Mouse (Mus musculus): ENCODE results near the gene E330009J07Rik. TPM values are rescaled to one million over a fixed set of nuclear protein-coding genes. Genes with fewer than 3 reads are reported as not detected.

E330009J07Rik gene
- total RNA-seq, 4 experiments from 2014 or later: 0.60 to 1.1 (median 0.86) TPM

GRCm38 (mm10) chr6:40430251-40430650, 5.7 kb downstream of the E330009J07Rik start:
- DNase-seq (ENCODE audit: low spot score in 2 of 2): no peak

GRCm38 (mm10) chr6:40429521-40429931, 6.4 kb downstream of the E330009J07Rik start:
- DNase-seq (ENCODE audit: low spot score in 2 of 2): no peak

GRCm38 (mm10) chr6:40428696-40429095, 7.2 kb downstream of the E330009J07Rik start:
- no peak for DNase-seq (ENCODE audit: low spot score in 2 of 2)

- no peak for DNase-seq (ENCODE audit: low spot score in 2 of 2)
Measured at GRCm38 (mm10) chr6:40427441-40427840, 8.5 kb downstream of the E330009J07Rik start.

- DNase-seq (ENCODE audit: low spot score in 2 of 2): no peak
Measured at GRCm38 (mm10) chr6:40423774-40424173, 12.2 kb downstream of the E330009J07Rik start.

GRCm38 (mm10) chr6:40423013-40423412, 12.9 kb downstream of the E330009J07Rik start:
- no peak for DNase-seq (ENCODE audit: low spot score in 2 of 2)

- no peak for DNase-seq (ENCODE audit: low spot score in 2 of 2)
Measured at GRCm38 (mm10) chr6:40421099-40421498, 14.8 kb downstream of the E330009J07Rik start.

DNA sequence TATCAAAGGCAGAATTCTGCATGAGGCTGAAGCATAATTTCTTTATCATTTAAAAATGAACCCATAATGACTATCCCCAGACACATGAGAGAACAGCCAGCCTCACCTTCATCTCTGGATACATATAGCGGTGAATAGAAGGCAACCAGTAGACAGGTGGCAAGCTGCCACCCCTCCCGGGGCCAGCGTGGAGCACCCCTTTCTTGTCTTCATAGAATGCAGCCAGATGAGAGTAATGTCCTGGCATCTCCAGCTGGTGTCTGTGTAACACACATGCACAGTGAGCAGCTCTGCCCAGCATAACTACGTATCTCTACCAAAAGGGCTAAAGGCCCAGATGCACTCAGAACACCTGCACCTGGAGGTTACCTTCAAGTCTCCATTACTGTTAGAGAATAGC, 17.5 kb downstream of the E330009J07Rik start:
- DNase-seq (ENCODE audit: low spot score in 2 of 2): no peak

- no peak for DNase-seq (ENCODE audit: low spot score in 2 of 2)
Measured at GRCm38 (mm10) chr6:40415799-40416198, 20.1 kb downstream of the E330009J07Rik start.

GRCm38 (mm10) chr6:40413565-40413964, 22.4 kb downstream of the E330009J07Rik start:
- no peak for DNase-seq (ENCODE audit: low spot score in 2 of 2)

- DNase-seq (ENCODE audit: low spot score in 2 of 2): no peak
Measured at GRCm38 (mm10) chr6:40413046-40413445, 22.9 kb downstream of the E330009J07Rik start.

- no peak for DNase-seq (ENCODE audit: low spot score in 2 of 2)
Measured at GRCm38 (mm10) chr6:40411085-40411484, 24.9 kb downstream of the E330009J07Rik start.

- DNase-seq (ENCODE audit: low spot score in 2 of 2): no peak
Measured at GRCm38 (mm10) chr6:40403640-40404285, 32.2 kb downstream of the E330009J07Rik start.

GRCm38 (mm10) chr6:40402031-40402430, 33.9 kb downstream of the E330009J07Rik start:
- DNase-seq (ENCODE audit: low spot score in 2 of 2): no peak

- no peak for DNase-seq (ENCODE audit: low spot score in 2 of 2)
Measured at GRCm38 (mm10) chr6:40393213-40393612, 42.7 kb downstream of the E330009J07Rik start.

GRCm38 (mm10) chr6:40390975-40391374, 45.0 kb downstream of the E330009J07Rik start:
- DNase-seq (ENCODE audit: low spot score in 2 of 2): no peak

- DNase-seq (ENCODE audit: low spot score in 2 of 2): no peak
Measured at GRCm38 (mm10) chr6:40388660-40389059, 47.3 kb downstream of the E330009J07Rik start.

GRCm38 (mm10) chr6:40385682-40386081, 50.3 kb downstream of the E330009J07Rik start:
- DNase-seq (ENCODE audit: low spot score in 2 of 2): no peak

DNA sequence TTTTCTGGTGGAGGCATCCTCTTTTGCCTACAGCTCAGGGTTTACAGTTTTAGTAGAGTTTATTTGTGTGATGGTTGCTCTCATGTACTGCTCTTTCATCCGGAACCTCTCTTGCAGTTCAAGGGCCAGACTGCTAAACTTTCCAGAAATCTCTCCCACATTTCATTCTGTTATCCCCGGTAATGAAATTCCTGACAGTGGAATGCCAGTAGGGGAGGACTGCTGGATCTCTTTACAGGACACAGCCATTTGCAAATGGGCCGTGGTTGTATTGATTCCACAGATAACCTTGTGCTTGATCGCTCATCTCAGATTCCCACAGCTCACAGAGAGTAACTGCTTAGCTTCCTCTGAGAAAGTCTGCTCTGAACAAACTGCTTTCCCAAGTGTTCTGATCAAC, 54.0 kb downstream of the E330009J07Rik start:
- no peak for DNase-seq (ENCODE audit: low spot score in 2 of 2)

DNA sequence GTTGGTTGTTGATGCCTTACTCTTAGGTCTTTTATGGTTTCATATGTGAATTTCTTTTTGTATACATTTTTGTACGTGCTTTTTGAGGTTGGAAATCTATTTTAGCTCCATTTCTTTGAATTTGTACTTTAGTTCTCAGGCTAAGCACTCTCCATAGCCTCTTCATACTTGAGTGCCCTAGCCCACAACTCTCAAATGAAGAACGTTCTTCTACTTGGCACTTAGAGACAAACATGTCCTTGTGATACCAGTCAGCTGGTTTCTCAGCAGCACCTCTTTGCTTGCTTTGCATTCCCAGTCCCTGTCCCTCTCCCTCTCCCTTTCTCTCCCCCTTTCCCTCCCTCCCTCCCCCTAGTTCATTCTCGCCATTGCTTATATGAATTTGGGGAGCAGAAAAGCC, 55.8 kb downstream of the E330009J07Rik start:
- no peak for DNase-seq (ENCODE audit: low spot score in 2 of 2)

DNA sequence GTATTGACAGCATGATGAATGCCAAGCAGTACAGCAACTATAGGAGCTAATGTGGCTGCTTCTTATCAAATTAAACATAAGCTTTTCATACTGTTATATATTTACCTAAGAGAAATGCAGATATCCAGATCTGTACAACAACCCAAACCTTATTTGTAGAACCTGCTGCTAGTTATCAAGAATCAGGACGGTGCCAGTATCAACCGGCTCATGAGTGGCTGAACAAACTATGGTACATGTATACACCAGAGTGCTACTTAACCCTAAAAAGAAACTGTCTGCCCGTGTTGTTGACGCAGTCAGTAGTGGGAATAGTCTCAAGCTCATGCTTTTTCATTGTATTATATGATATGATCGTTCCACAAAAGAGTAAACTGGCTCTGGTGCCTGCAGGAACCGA, 64.9 kb downstream of the E330009J07Rik start:
- DNase-seq (ENCODE audit: low spot score in 2 of 2): no peak

GRCm38 (mm10) chr6:40353360-40353759, 82.6 kb downstream of the E330009J07Rik start:
- no peak for DNase-seq (ENCODE audit: low spot score in 2 of 2)
